Comparison of ENCODE assay signal across 19 mouse cellular contexts in the genomic region with DNA sequence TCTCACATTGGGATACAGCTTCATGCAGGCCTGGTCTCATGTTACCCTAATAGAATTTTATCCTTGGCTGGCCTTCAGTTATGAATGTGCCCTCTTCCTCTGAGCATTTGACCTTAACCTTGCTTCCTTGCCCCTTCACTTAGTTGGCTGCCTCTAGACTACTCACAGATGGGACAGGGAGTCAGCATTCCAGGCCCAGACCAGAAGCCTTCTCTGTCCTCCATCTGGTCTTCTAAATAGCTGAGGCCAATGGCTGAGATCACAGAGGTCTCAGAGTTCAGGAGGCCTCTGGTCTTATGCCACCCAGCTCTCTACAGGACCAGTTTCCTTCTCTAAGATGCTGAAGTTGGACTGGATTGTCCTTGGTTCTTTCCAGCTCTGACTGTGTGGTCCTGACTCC. TPM values are rescaled to one million over a fixed set of nuclear protein-coding genes. Genes with fewer than 3 reads are reported as not detected.
A peak's percentile ranks its signal among the peaks of the same experiment; 100 is the strongest.
DNase-seq lines count a peak whose midpoint lies in the region; ATAC-seq lines count a peak whose summit lies in the region.
"Had no signal": no experiment of that assay in that cellular context is flagged by ENCODE, and none has a peak within 500 bp of the region (broad histone marks: within the 10 kb centered on the region; RNA-seq: fewer than 3 reads in every experiment).

No protein-coding gene starts in this region.

- 0 out of 2 replicates have a peak, but pooled peaks cover 7% of the 10 kb centered on the region for H3K4me1 ChIP-seq in heart, embryonic 10.5 days
- 0 out of 2 replicates have a peak, but pooled peaks cover 14% of the 10 kb centered on the region for H3K4me1 ChIP-seq in kidney, embryonic 16.5 days (ENCODE audit: insufficient read depth, low read length)
- H3K4me1 ChIP-seq: heart, embryonic 13.5 days; liver, embryonic 13.5 days had no signal

- H3K27ac ChIP-seq in heart, embryonic 10.5 days, result no peak overlapping the region
- H3K27ac ChIP-seq in kidney, embryonic 16.5 days (ENCODE audit: low read length), result no peak overlapping the region
- H3K27ac ChIP-seq: forebrain, embryonic 10.5 days; heart, embryonic 13.5 days; kidney, postnatal 0 days; liver, embryonic 13.5 days had no signal

- no peak overlapping the region for H3K4me3 ChIP-seq in heart, embryonic 10.5 days
- H3K4me3 ChIP-seq in kidney, embryonic 16.5 days (ENCODE audit: low read length), result no peak overlapping the region
- H3K4me3 ChIP-seq: forebrain, embryonic 10.5 days; heart, embryonic 13.5 days; liver, embryonic 13.5 days; megakaryocyte, embryonic 14.5 days; myocyte had no signal

- H3K27me3 ChIP-seq in heart, embryonic 10.5 days (ENCODE audit: insufficient read depth, poor library complexity, severe bottlenecking), result no peaks in the 10 kb centered on the region
- H3K27me3 ChIP-seq in kidney, embryonic 16.5 days (ENCODE audit: insufficient read depth, low read length), result no peaks in the 10 kb centered on the region
- H3K27me3 ChIP-seq: heart, embryonic 13.5 days; liver, embryonic 13.5 days; megakaryocyte, embryonic 14.5 days had no signal

- H3K4me2 ChIP-seq in kidney, embryonic 16.5 days (replicated peaks; ENCODE audit: low read depth, low read length), result no peak overlapping the region
- H3K4me2 ChIP-seq: heart, embryonic 13.5 days; liver, embryonic 13.5 days; lung, embryonic 14.5 days had no signal

- H3K36me3 ChIP-seq in heart, embryonic 10.5 days, result peaks cover 36% of the 10 kb centered on the region
- H3K36me3 ChIP-seq in kidney, embryonic 16.5 days (ENCODE audit: insufficient read depth, low read length), result peaks cover 2% of the 10 kb centered on the region; the same call in 1 of the 2 replicates

- peak; percentile 51 to 68 for DNase-seq in heart, adult 18-20 months
- DNase-seq in heart, embryonic 10.5 days (ENCODE audit: low spot score), result no peak
- DNase-seq in kidney, adult 9 months, result peak; percentile 30
- peak; percentile 34 for DNase-seq in lung, postnatal 25 days (ENCODE audit: low spot score)
- DNase-seq in lung, postnatal 4 days, result no peak
- no peak for DNase-seq in urinary bladder, postnatal 36 days (ENCODE audit: low spot score in 2 of 2)
- DNase-seq: cerebellum, adult 11 months; forebrain, postnatal 0 days; layer of hippocampus, adult 9-11 months; liver, embryonic 13.5 days; lung, embryonic 14.5 days; midbrain, embryonic 14.5 days; thymus, postnatal 36 days had no signal

- no peaks in the 10 kb centered on the region for H3K9me3 ChIP-seq in heart, embryonic 10.5 days
- H3K9me3 ChIP-seq in kidney, embryonic 16.5 days (ENCODE audit: low read length), result no peaks in the 10 kb centered on the region
- H3K9me3 ChIP-seq: forebrain, embryonic 10.5 days; heart, embryonic 13.5 days; liver, embryonic 13.5 days; megakaryocyte, embryonic 14.5 days had no signal

- H3K9ac ChIP-seq in kidney, embryonic 16.5 days (replicated peaks; ENCODE audit: low read length), result no peak overlapping the region
- H3K9ac ChIP-seq: forebrain, postnatal 0 days; heart, embryonic 13.5 days; liver, embryonic 13.5 days; lung, embryonic 14.5 days had no signal

- no peak for ATAC-seq in kidney, embryonic 16.5 days (ENCODE audit: low FRiP score, low TSS enrichment)
- ATAC-seq: forebrain, postnatal 0 days had no signal

RNA-seq across cellular contexts. Expression of gene Vac14, which starts 41.7 kb away (rescaled TPM):
- total RNA-seq in heart, adult 18-20 months (2021), result 10 to 100 TPM; 15.8 to 16.1 TPM
- polyA plus RNA-seq in heart, embryonic 10.5 days (2016; fragmentation: Nextera tagmentation; extraction: Ambion mirVana), result 25.3 and 31.8 TPM in 2 replicates
- 21.6 and 21.7 TPM in 2 replicates for polyA plus RNA-seq in kidney, embryonic 16.5 days (2015; fragmentation: Nextera tagmentation; extraction: Ambion mirVana)

Comparison
In these comparisons a context has a peak if more than half of its experiments do, and no peak if none do; other contexts are left out.
1. DNase-seq: peak in heart, adult 18-20 months (2 of 2), kidney, adult 9 months (single experiment) and lung, postnatal 25 days (single experiment); none in heart, embryonic 10.5 days (single experiment), lung, postnatal 4 days (0 of 2) and urinary bladder, postnatal 36 days (0 of 2).